Mouse (Mus musculus): ENCODE data around the gene Susd6. TPM values are rescaled to one million over a fixed set of nuclear protein-coding genes. Genes with fewer than 3 reads are reported as not detected.

Gene Susd6
- polyA plus RNA-seq, 1 experiment from 2014 or later, result 22.3 TPM

GRCm38 (mm10) chr12:80801443-80801842 lies 11.1 kb downstream of the Susd6 start:
- Histone ChIP-seq H3K9ac (replicated peaks) (no peak overlapping the region), H3K27me3 (no peaks in the 10 kb centered on the region), H3K4me3 (no peak overlapping the region), H3K36me3 (no peaks in the 10 kb centered on the region), H3K4me1 (peaks cover 7% of the 10 kb centered on the region; the same call in 1 of the 2 replicates), H3K27ac (replicated peaks) (no peak overlapping the region), H3K9me3 (no peaks in the 10 kb centered on the region), H3K4me2 (replicated peaks) (no peak overlapping the region)
- ATAC-seq (ENCODE audit: low FRiP score, low read depth), result no peak
- 100% methylated on average over 1 of the region's 1 CpGs for WGBS

- no peak overlapping the region; the same call in 1 of the 2 replicates for H3K27ac ChIP-seq (replicated peaks)
- H3K4me1 ChIP-seq, result peaks cover 18% of the 10 kb centered on the region
- H3K36me3 ChIP-seq, result no peaks in the 10 kb centered on the region
- H3K9me3 ChIP-seq, result no peaks in the 10 kb centered on the region
- ATAC-seq (ENCODE audit: low FRiP score, low read depth), result no peak
- H3K4me2 ChIP-seq (replicated peaks), result no peak overlapping the region
- 59% methylated on average over 3 of the region's 3 CpGs for WGBS
- H3K9ac ChIP-seq (replicated peaks), result no peak overlapping the region
- H3K27me3 ChIP-seq, result no peaks in the 10 kb centered on the region
- H3K4me3 ChIP-seq, result no peak overlapping the region
Observed at GRCm38 (mm10) chr12:80803924-80804323, 13.6 kb downstream of the Susd6 start.

- no peaks in the 10 kb centered on the region for H3K36me3 ChIP-seq
- peaks cover 18% of the 10 kb centered on the region for H3K4me1 ChIP-seq
- H3K9ac ChIP-seq (replicated peaks), result no peak overlapping the region
- no peaks in the 10 kb centered on the region for H3K27me3 ChIP-seq
- ATAC-seq (ENCODE audit: low FRiP score, low read depth), result no peak
- no peak overlapping the region for H3K4me3 ChIP-seq
- no peak overlapping the region for H3K4me2 ChIP-seq (replicated peaks)
- no peaks in the 10 kb centered on the region for H3K9me3 ChIP-seq
- WGBS, result 92% methylated on average over 6 of the region's 6 CpGs
- H3K27ac ChIP-seq (replicated peaks), result no peak overlapping the region
Observed at GRCm38 (mm10) chr12:80804861-80805428, 14.6 kb downstream of the Susd6 start.

- Histone ChIP-seq H3K4me3 (no peak overlapping the region), H3K36me3 (no peaks in the 10 kb centered on the region), H3K27ac (replicated peaks) (peak overlapping the region; percentile 36; the same call in 1 of the 2 replicates), H3K4me1 (peaks cover 28% of the 10 kb centered on the region), H3K27me3 (no peaks in the 10 kb centered on the region), H3K9ac (replicated peaks) (no peak overlapping the region), H3K9me3 (no peaks in the 10 kb centered on the region), H3K4me2 (replicated peaks) (no peak overlapping the region)
- ATAC-seq (ENCODE audit: low FRiP score, low read depth), result no peak
- 33% methylated on average over 2 of the region's 2 CpGs for WGBS
Observed at GRCm38 (mm10) chr12:80807451-80808085, 17.3 kb downstream of the Susd6 start.

GRCm38 (mm10) chr12:80810005-80810404 lies 19.7 kb downstream of the Susd6 start:
- peaks cover 24% of the 10 kb centered on the region for H3K4me1 ChIP-seq
- H3K36me3 ChIP-seq, result no peaks in the 10 kb centered on the region
- no peak overlapping the region for H3K4me3 ChIP-seq
- H3K9me3 ChIP-seq, result no peaks in the 10 kb centered on the region
- no peak overlapping the region for H3K9ac ChIP-seq (replicated peaks)
- ATAC-seq (ENCODE audit: low FRiP score, low read depth), result no peak
- no peaks in the 10 kb centered on the region for H3K27me3 ChIP-seq
- H3K4me2 ChIP-seq (replicated peaks), result no peak overlapping the region
- WGBS, result 88% methylated on average over 2 of the region's 2 CpGs
- no peak overlapping the region for H3K27ac ChIP-seq (replicated peaks)

- no peaks in the 10 kb centered on the region for H3K9me3 ChIP-seq
- H3K9ac ChIP-seq (replicated peaks), result no peak overlapping the region; the same call in 1 of the 2 replicates
- H3K4me3 ChIP-seq, result no peak overlapping the region
- no peak for ATAC-seq (ENCODE audit: low FRiP score, low read depth)
- H3K36me3 ChIP-seq, result no peaks in the 10 kb centered on the region
- H3K4me1 ChIP-seq, result peaks cover 40% of the 10 kb centered on the region
- no peaks in the 10 kb centered on the region for H3K27me3 ChIP-seq
- WGBS, result 46% methylated on average over 6 of the region's 6 CpGs
- peak overlapping the region; percentile 63 for H3K27ac ChIP-seq (replicated peaks)
- no peak overlapping the region for H3K4me2 ChIP-seq (replicated peaks)
Observed at GRCm38 (mm10) chr12:80811646-80812509, 21.6 kb downstream of the Susd6 start.

- no peak for ATAC-seq (ENCODE audit: low FRiP score, low read depth)
- Histone ChIP-seq H3K9me3 (no peaks in the 10 kb centered on the region), H3K36me3 (no peaks in the 10 kb centered on the region), H3K4me2 (replicated peaks) (no peak overlapping the region), H3K4me3 (no peak overlapping the region), H3K27me3 (no peaks in the 10 kb centered on the region), H3K9ac (replicated peaks) (no peak overlapping the region; the same call in 1 of the 2 replicates), H3K4me1 (peaks cover 37% of the 10 kb centered on the region), H3K27ac (replicated peaks) (peak overlapping the region; percentile 63)
- 14% methylated on average over 1 of the region's 1 CpGs for WGBS
Observed at GRCm38 (mm10) chr12:80812510-80812820, 22.2 kb downstream of the Susd6 start.

GRCm38 (mm10) chr12:80813456-80813855 lies 23.1 kb downstream of the Susd6 start:
- ATAC-seq (ENCODE audit: low FRiP score, low read depth), result no peak
- Histone ChIP-seq H3K9me3 (no peaks in the 10 kb centered on the region), H3K36me3 (no peaks in the 10 kb centered on the region), H3K27me3 (no peaks in the 10 kb centered on the region), H3K4me2 (replicated peaks) (no peak overlapping the region), H3K27ac (replicated peaks) (no peak overlapping the region), H3K9ac (replicated peaks) (no peak overlapping the region), H3K4me3 (no peak overlapping the region), H3K4me1 (peaks cover 33% of the 10 kb centered on the region)
- WGBS, result 94% methylated on average over 2 of the region's 2 CpGs

GRCm38 (mm10) chr12:80813872-80814271 lies 23.6 kb downstream of the Susd6 start:
- Histone ChIP-seq H3K4me3 (no peak overlapping the region), H3K9me3 (no peaks in the 10 kb centered on the region), H3K27ac (replicated peaks) (no peak overlapping the region), H3K4me1 (peaks cover 33% of the 10 kb centered on the region), H3K9ac (replicated peaks) (no peak overlapping the region), H3K27me3 (no peaks in the 10 kb centered on the region), H3K36me3 (no peaks in the 10 kb centered on the region), H3K4me2 (replicated peaks) (no peak overlapping the region)
- no peak for ATAC-seq (ENCODE audit: low FRiP score, low read depth)
- 87% methylated on average over 4 of the region's 4 CpGs for WGBS

- H3K9me3 ChIP-seq, result no peaks in the 10 kb centered on the region
- H3K9ac ChIP-seq (replicated peaks), result no peak overlapping the region
- H3K4me3 ChIP-seq, result no peak overlapping the region
- no peaks in the 10 kb centered on the region for H3K27me3 ChIP-seq
- ATAC-seq (ENCODE audit: low FRiP score, low read depth), result no peak
- H3K27ac ChIP-seq (replicated peaks), result no peak overlapping the region
- no peak overlapping the region for H3K4me2 ChIP-seq (replicated peaks)
- peaks cover 33% of the 10 kb centered on the region for H3K4me1 ChIP-seq
- H3K36me3 ChIP-seq, result no peaks in the 10 kb centered on the region
- WGBS, result 88% methylated on average over 3 of the region's 3 CpGs
Observed at GRCm38 (mm10) chr12:80814529-80814928, 24.2 kb downstream of the Susd6 start.

- H3K4me2 ChIP-seq (replicated peaks), result no peak overlapping the region
- H3K27me3 ChIP-seq, result no peaks in the 10 kb centered on the region
- no peak overlapping the region for H3K9ac ChIP-seq (replicated peaks)
- WGBS, result 60% methylated on average over 1 of the region's 1 CpGs
- H3K4me1 ChIP-seq, result peaks cover 33% of the 10 kb centered on the region
- no peak overlapping the region for H3K27ac ChIP-seq (replicated peaks)
- H3K4me3 ChIP-seq, result no peak overlapping the region
- no peak for ATAC-seq (ENCODE audit: low FRiP score, low read depth)
- H3K36me3 ChIP-seq, result no peaks in the 10 kb centered on the region
- no peaks in the 10 kb centered on the region for H3K9me3 ChIP-seq
Observed at GRCm38 (mm10) chr12:80815298-80815697, 25.0 kb downstream of the Susd6 start.

- H3K36me3 ChIP-seq, result no peaks in the 10 kb centered on the region
- no peaks in the 10 kb centered on the region for H3K27me3 ChIP-seq
- no peak overlapping the region for H3K4me2 ChIP-seq (replicated peaks)
- ATAC-seq (ENCODE audit: low FRiP score, low read depth), result no peak
- H3K4me1 ChIP-seq, result peaks cover 33% of the 10 kb centered on the region
- H3K27ac ChIP-seq (replicated peaks), result peak overlapping the region; percentile 77
- no peak overlapping the region for H3K9ac ChIP-seq (replicated peaks)
- WGBS, result 91% methylated on average over 3 of the region's 3 CpGs
- no peaks in the 10 kb centered on the region for H3K9me3 ChIP-seq
- H3K4me3 ChIP-seq, result no peak overlapping the region
Observed at GRCm38 (mm10) chr12:80815893-80816292, 25.6 kb downstream of the Susd6 start.

Measured in midbrain, embryonic 12.5 days (tissue).